Mouse (Mus musculus): ENCODE data around the gene St3gal5.

DNA sequence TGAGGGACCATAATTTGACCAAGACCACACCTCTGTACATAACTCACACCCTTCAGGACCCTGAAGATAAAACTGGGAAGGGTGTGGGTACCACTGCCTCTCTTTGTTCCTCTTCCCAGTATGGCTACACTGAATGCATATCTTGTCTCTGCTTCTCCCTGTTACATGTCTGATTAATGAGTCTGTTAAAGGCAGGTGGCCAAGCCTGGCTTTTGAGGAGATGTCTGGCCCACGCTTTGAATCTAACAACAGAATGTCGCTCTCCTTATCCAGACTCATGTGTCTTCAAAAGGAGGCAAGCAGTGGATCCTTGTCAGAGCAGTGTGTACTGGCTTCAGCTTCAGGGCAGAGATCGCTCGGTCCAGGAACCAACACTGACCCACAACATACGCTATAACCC is 87.2 kb downstream of the St3gal5 start:
- TF ChIP-seq RCOR1 (conservative IDR thresholded peaks at IDR 0.05; ENCODE audit: low read depth, low read length) = no peak
- TF ChIP-seq CTCF (conservative IDR thresholded peaks at IDR 0.05 in 1 of 2, IDR thresholded peaks at IDR 0.05 in 1 of 2; ENCODE audit: low read depth in 2 of 2, low read length in 2 of 2) = no peak
- no peak for TF ChIP-seq JUND (conservative IDR thresholded peaks at IDR 0.05; ENCODE audit: low read depth, low read length)
- TF ChIP-seq TCF12 (IDR thresholded peaks at IDR 0.05; ENCODE audit: low read depth, low read length) = no peak
- no peak for TF ChIP-seq TBP (conservative IDR thresholded peaks at IDR 0.05; ENCODE audit: low read depth, low read length)
- no peak for TF ChIP-seq NRF1 (IDR thresholded peaks at IDR 0.05; ENCODE audit: low read depth, low read length)
- TF ChIP-seq GABPA (IDR thresholded peaks at IDR 0.05; ENCODE audit: insufficient replicate concordance, low read depth, low read length) = no peak
- no peak for TF ChIP-seq HCFC1 (IDR thresholded peaks at IDR 0.05; ENCODE audit: low read depth, low read length)
- TF ChIP-seq EP300 (IDR thresholded peaks at IDR 0.05; ENCODE audit: low read length) = no peak
- TF ChIP-seq ZKSCAN1 (IDR thresholded peaks at IDR 0.05; ENCODE audit: borderline replicate concordance, low read depth, low read length) = no peak
- no peak for TF ChIP-seq CHD1 (IDR thresholded peaks at IDR 0.05; ENCODE audit: low read depth, low read length)
- TF ChIP-seq ZC3H11A (IDR thresholded peaks at IDR 0.05; ENCODE audit: low read depth, low read length) = no peak
